In the genomic region with DNA sequence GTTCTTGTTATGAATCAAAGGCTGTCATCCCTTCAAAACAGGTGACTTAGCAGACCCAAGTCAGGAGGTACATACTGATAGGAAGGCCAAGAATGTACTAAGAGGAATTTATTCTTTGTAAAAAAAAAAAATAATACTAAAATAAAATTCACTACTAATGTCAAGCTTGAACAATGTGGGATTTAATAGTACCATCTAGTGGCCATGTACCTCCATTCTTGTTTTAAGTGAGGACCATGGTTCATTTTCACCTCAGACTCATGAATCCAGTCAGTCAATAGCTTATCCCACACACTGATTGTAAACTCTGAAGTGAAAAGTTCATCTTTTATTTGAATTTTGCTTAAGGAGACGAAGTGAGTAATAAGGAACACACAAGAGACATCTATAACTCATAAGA, we compare ENCODE assay signal across 13 mouse cellular contexts.
"Had no signal": no experiment of that assay in that cellular context is flagged by ENCODE, and none has a peak within 500 bp of the region (broad histone marks: within the 10 kb centered on the region; RNA-seq: fewer than 3 reads in every experiment).

No protein-coding gene starts in this region.

- H3K4me1 ChIP-seq: limb, embryonic 12.5 days; liver, embryonic 13.5 days had no signal

- H3K27me3 ChIP-seq: limb, embryonic 12.5 days; liver, embryonic 13.5 days had no signal

- H3K4me2 ChIP-seq: limb, embryonic 12.5 days; liver, embryonic 13.5 days; midbrain, embryonic 11.5 days had no signal

- DNase-seq: kidney, adult 8-10 months; kidney, postnatal 4 days; liver; liver, embryonic 13.5 days; liver, postnatal 0 days; right cerebral cortex, postnatal 14 days; thymus, postnatal 4 days had no signal

- ATAC-seq: intestine, embryonic 16.5 days; liver, postnatal 0 days; midbrain, embryonic 16.5 days had no signal

- H3K4me3 ChIP-seq: limb, embryonic 12.5 days; liver, embryonic 13.5 days; megakaryocyte, embryonic 14.5 days had no signal

- H3K9me3 ChIP-seq: limb, embryonic 12.5 days; liver, embryonic 13.5 days had no signal

- H3K27ac ChIP-seq: limb, embryonic 12.5 days; liver, embryonic 13.5 days; macrophage had no signal

- H3K36me3 ChIP-seq: limb, embryonic 12.5 days; liver, embryonic 13.5 days had no signal

- H3K9ac ChIP-seq: limb, embryonic 12.5 days; liver, embryonic 13.5 days; liver, postnatal 0 days had no signal
